Mouse (Mus musculus) ES-CJ7 (cell line): ENCODE data around the gene Ube2g1.
"Not testable (repeated sequence)": the region's sequence is repeated elsewhere in the genome, so short reads cannot be mapped to it uniquely, and the experiment has no call there.

ENCODE experiments used
- DNase-seq: peaks from one replicate; pipeline ENCODE4 v3.0.0; 2011; ENCODE audit warnings: low read depth, low spot score

Ube2g1 gene

GRCm38 (mm10) chr11:72689551-72690510 lies 82.7 kb downstream of the Ube2g1 start, which contains the start of gene Ankfy1:
Ankfy1 (plus strand) TSS chr11:72690006.
- DNase-seq, result peak; percentile 95

GRCm38 (mm10) chr11:72692353-72692752 lies 85.3 kb downstream of the Ube2g1 start:
- DNase-seq, result no peak

- no peak for DNase-seq
Observed at GRCm38 (mm10) chr11:72695025-72695424, 87.9 kb downstream of the Ube2g1 start.

- DNase-seq, result no peak
Observed at GRCm38 (mm10) chr11:72696368-72696971, 89.4 kb downstream of the Ube2g1 start.

GRCm38 (mm10) chr11:72697323-72697722 lies 90.2 kb downstream of the Ube2g1 start:
- no peak for DNase-seq

- not testable (repeated sequence) for DNase-seq
Observed at GRCm38 (mm10) chr11:72705111-72705510, 98.0 kb downstream of the Ube2g1 start.

- DNase-seq, result no peak
Observed at GRCm38 (mm10) chr11:72712721-72713120, 105.6 kb downstream of the Ube2g1 start.

- DNase-seq, result no peak
Observed at GRCm38 (mm10) chr11:72718161-72718560, 111.1 kb downstream of the Ube2g1 start.

- DNase-seq, result no peak
Observed at GRCm38 (mm10) chr11:72723165-72723564, 116.1 kb downstream of the Ube2g1 start.

GRCm38 (mm10) chr11:72723871-72724270 lies 116.8 kb downstream of the Ube2g1 start:
- peak; percentile 10 for DNase-seq

- DNase-seq, result peak; percentile 19
Observed at GRCm38 (mm10) chr11:72726023-72726422, 118.9 kb downstream of the Ube2g1 start.

GRCm38 (mm10) chr11:72733736-72734135 lies 126.7 kb downstream of the Ube2g1 start:
- DNase-seq, result no peak

GRCm38 (mm10) chr11:72734840-72735518 lies 127.9 kb downstream of the Ube2g1 start:
- no peak for DNase-seq

GRCm38 (mm10) chr11:72735519-72735860 lies 128.4 kb downstream of the Ube2g1 start:
- no peak for DNase-seq
